Mouse (Mus musculus) left cerebral cortex, adult 11 months (tissue): Measurements from ENCODE around the gene Mlst8.
A peak's percentile ranks its signal among the peaks of the same experiment; 100 is the strongest.

ENCODE experiments used
- DNase-seq: peaks from one replicate; pipeline ENCODE4 v3.0.0; 2022; ENCODE audit warnings: low spot score

The Mlst8 gene

DNA sequence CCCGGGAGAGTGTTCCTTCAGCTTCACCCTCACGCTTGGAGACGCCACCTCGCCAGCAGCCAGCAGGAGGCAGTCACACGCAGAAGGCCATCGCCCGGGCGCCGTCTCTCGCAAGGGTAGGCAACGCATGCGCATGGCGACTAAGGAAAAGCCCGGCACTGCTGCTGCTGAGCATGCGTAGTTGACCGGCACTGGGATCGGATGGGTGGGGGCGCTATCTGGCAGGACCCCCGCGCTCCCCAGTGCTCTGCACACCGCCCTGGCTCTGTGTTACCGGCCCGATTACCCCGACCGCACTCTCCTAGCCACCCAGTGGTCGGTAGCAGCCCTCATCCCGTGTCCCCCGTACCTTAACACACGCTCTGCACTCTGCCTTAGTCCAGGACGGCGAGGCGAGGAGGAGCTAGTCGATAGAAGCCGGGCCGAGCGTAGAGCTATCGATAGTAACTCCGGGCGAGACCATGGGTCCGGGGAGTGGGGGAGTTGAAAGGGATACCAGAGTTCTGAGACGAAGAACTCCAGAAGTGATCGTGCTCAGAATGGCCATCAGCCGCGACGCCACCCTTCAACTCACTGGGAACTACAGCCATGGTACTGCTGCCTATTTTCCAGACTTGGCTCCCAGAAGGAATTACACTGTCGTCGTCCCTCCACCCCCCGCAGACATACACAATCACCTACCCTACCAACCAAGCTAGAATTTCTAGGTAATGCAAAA, at the start of gene Mlst8:
TSS of gene Mlst8 (minus strand) at position 416 of the 718 bp plus-strand sequence.
- DNase-seq = peak; percentile 95

GRCm38 (mm10) chr17:24528560-24528918, 49.7 kb upstream of the Mlst8 start:
- DNase-seq = no peak

DNA sequence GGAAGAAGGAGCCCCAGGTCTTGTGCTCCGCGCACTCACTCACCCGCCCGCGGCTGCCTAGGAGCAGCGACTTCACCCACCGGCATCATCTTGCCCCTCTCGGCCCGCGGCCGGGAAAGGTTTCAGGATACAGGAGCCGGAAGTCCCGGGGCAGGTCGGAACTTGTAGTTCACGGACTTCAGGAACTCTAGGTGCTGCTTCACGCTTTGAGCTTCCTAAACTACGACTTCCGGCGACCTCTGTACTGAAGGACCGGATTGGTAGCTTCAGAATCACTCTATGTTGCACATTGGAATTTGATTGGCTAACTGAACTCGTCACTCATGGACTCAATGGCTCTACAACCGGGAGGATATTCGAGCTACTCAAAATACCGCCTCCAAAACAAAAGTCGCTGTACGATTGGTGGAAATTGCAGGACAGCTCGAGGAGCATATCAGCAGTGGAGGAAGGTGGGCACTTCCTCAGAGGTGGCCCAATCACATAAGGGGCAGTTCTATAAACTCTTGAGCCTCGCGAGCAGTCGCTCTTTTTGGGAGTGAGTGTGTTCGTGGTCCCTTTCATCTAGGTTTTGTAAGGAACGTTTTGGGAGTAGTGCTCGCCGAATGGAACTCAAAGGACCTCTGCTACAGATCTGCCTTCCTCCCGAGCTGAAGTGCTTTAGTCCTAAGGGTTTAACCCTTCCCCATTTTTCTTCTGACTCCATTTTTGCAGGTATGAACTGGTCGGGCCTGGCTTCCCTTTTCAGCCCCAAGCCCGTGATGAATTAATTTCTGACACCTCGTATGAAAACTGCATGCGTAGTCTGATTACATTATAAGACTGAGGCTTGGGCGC, 49.1 kb upstream of the Mlst8 start, which contains the start of gene Traf7:
TSS of gene Traf7 (minus strand) at position 216 of the 837 bp plus-strand sequence.
- peak; percentile 99 for DNase-seq

GRCm38 (mm10) chr17:24527315-24527714, 48.4 kb upstream of the Mlst8 start:
- no peak for DNase-seq

- DNase-seq = no peak
Observed at GRCm38 (mm10) chr17:24524734-24525133, 45.9 kb upstream of the Mlst8 start.

- no peak for DNase-seq
Observed at GRCm38 (mm10) chr17:24520450-24520849, 41.6 kb upstream of the Mlst8 start.

DNA sequence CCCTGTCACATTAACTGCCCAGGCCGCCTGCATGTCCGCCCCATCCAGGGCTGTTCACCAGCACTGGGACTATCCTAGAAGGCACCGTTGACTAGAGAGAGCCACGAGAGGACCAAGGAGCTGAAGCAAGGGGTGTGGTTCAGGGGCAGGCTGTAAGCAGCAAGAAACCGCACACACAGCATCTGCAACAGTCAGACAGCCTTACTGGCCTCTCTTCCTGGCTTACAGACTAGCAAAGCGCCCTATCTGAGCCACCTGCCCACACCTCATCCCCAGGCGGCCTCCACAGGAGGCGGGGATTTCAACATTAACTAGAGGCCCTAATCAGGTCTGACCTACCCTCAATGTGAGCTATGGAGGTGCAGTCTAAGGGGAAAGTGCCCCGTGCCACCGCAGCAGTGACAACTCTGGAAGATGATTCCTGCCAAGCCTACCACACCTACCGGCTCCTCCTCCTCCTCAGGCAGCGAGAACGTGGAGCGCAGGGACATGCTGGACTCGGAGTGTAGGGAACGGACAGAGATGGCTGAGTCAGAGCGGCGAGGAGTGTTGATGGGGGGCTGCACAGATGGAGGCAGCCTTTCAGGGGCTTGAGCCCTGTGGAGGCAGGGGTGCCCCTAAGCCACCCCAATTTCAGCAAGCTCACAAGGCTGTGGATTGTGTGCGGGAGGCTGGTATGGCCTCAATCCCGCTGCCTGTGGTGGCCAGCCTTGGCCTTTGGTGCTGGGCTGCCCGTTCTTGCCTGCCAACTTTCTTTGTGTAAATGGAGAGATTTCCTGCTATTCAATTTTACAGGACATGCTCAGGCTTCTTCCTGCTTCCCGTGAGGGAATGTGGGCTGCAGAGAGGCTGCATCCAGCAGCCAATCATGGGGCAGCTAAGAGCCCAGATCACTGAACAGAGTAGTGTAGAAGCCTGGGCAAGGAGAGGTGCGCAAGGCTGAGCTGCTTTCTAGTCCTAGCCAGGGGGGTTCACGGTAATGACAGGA, 35.7 kb upstream of the Mlst8 start:
- DNase-seq = no peak

DNA sequence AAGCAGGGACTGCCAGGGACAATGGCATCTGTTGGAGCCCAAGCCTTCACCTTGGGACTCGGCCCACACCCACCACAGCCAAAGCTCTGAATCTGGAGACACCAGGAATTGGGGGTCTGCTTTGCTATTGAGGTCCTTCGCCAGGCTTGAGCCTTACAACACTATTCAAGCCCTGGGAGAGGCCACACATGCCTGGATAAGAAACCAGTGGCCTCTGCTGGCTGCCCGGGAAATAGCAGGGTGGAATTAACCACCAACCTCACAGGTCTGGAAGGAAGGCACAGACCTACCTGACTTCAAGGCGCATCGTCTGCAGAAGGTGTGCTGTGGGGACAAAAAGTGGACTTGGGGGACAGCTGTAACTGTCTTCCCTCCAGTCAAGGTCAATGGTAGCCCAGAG, 34.7 kb upstream of the Mlst8 start:
- no peak for DNase-seq

- DNase-seq = no peak
Observed at GRCm38 (mm10) chr17:24507806-24508460, 29.1 kb upstream of the Mlst8 start.

DNA sequence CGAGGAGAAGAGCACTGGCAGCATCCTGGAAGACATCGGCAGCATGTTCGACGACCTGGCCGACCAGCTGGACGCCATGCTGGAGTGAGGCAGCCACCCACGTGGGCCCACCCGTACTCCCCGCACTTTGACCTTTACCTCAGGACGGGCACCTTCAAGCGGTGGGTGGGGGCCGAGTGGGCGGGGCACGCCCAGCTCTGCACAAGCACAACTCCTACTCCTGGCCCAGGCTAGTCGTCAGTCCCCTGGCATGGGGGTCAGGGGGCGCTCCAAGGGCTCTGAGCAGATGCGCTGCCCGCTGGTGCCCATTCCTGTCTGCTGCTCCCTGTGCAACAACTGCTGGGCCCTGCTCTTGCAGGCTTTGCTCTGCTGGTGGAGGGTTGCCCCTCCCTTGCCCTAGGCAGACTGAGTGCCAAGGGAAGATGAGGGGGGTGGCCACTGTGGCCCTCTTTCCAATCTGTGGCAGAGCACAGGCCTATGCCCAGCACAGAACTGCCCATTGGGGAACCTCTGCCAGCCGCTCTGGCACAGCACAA, 28.3 kb upstream of the Mlst8 start:
- DNase-seq = no peak

- no peak for DNase-seq
Observed at GRCm38 (mm10) chr17:24506332-24507070, 27.6 kb upstream of the Mlst8 start.

DNA sequence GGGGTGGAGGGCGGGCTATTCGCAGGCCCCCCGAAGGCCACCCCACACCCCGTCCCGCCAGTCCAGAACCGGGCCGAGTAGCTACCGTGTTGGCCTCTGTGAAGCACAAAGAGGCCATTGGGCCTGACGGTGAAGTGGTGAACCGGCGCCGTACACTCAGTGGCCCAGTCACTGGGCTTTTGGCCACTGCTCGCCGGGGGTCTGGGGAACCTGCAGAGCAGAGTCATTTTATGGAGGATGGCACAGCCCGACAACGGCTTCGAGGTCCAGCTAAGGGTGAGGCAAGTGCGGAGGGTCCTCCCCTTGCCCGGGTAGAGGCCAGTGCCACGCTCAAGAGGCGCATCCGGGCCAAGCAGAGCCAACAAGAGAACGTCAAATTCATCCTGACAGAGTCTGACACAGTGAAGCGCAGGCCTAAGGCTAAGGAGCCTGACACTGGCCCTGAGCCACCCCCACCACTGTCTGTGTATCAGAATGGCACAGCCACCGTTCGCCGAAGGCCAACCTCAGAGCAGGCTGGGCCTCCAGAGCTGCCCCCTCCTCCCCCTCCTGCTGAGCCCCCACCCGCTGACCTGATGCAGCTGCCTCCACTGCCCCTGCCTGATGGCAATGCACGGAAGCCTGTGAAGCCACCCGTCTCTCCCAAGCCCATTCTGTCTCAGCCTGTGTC, 26.5 kb upstream of the Mlst8 start:
- DNase-seq = no peak

- no peak for DNase-seq
Observed at GRCm38 (mm10) chr17:24504085-24504484, 25.2 kb upstream of the Mlst8 start.

DNA sequence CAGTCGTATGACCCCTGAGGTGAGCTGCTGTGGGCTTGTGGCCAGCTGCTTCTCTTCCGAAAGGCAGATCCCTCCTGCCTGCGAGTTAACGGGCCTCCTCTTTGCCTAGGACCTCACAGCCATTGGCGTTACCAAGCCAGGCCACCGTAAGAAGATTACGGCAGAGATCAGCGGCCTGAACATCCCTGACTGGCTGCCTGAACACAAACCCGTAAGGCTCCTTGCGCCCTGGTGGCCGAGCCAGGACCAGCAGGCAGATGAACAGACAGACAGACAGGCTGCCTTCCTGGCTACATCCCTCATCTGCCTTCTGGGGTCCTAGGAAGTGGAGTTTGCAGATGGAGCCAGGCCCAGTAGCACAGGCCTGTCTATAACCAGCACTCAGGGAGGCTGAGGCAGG, 23.3 kb upstream of the Mlst8 start:
- no peak for DNase-seq

DNA sequence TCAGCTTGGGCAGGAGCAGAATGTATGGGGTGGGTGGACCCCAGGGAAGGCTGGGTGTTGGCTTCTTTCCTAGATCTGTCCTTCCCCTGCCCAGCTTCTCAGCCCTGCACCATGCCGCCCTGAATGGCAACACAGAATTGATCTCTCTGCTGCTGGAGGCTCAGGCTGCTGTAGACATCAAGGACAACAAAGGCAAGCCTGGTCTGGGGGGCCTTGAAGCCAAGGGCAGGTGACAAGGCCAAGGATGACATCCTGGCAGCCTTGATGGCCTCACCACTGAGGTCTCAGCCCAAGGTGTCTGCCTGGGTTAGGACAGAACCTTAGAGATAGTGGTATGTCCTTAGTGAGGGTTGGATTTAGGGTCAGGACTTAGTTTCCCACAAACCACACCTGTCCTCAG, 17.1 kb upstream of the Mlst8 start:
- DNase-seq = no peak

- no peak for DNase-seq
Observed at GRCm38 (mm10) chr17:24495443-24495842, 16.6 kb upstream of the Mlst8 start.

- no peak for DNase-seq
Observed at GRCm38 (mm10) chr17:24494627-24495335, 15.9 kb upstream of the Mlst8 start.

DNA sequence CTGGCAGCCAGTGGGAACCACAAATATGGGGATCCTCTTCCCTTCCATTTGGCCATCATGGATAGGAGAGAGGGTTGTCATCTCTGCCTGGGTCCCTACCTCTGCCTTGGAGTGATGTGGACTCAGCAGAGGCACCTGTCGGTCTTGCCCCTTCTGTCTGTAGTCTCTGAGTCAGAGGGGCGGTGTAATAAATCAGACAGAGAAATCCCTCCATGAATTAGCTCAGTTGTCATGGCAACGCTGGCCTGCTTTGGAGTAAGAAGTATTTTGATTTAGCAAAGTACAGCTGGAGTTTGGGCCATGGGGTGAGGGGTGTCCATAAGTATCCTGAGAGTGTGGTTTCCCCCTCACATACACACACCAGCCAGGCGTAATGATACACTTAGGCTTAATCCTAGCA, 11.5 kb upstream of the Mlst8 start:
- no peak for DNase-seq

DNA sequence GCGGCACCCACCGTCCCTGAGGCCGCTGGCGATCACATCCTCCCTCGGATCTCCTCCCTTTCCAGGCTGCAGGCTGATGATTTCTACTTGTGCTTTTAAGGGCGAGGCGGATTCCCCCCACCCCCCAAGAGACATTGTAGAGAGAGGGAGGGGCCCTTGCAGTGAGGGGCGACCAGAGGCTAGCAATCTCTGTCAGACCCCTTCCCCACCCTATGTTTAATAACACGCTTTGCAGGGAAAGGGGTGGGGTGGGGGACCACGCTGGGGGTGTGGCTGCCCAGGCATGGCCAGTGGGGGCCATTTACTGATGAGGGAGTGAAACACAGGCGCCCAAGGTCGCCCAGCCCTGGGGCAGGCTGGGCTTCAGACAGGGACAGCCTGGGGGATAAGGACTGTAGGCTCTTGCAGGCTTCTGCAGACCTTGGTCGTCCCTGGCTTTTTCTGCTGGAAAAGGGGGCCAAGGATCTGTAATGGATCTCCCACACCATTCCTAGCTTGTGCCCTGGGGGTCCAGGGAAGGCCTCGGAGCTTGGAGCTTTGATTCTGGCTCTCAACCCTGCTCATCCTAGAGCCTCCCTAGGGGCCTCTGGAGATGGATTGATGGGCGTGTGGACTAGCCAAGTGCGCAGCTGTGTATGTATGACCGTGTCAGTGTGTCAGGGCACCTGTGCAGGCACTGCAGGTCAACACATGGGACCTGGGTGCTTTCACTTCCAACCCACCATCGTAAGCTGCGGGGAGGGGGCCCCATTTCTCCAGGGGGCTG, 10.6 kb upstream of the Mlst8 start:
- DNase-seq = no peak
